Mouse (Mus musculus) CD4-positive, CD25-positive, alpha-beta regulatory T cell (primary cell): ENCODE results near the gene Myo6. TPM values are rescaled to one million over a fixed set of nuclear protein-coding genes. Genes with fewer than 3 reads are reported as not detected.

Source experiments
- polyA plus RNA-seq: library from polyadenylated mRNA; unstranded; fragments of 100-300 nt; shearing (Covaris generic); gene quantifications from one replicate; pipeline ENCODE4 v1.2.1, GENCODE M21; 2017

The Myo6 gene
- polyA plus RNA-seq, result 24.6 TPM

GRCm38 (mm10) chr9:80164611-80165474 lies at the start of gene Myo6:
TSS of gene Myo6 (plus strand) at chr9:80165031.

Other genes starting within 250 kb of the Myo6 start
- 0.68 TPM for gene Filip1, start 152.2 kb upstream of the Myo6 start, polyA plus RNA-seq
- gene Senp6, start 98.1 kb upstream of the Myo6 start, polyA plus RNA-seq, result 120 TPM